Mouse (Mus musculus) heart, adult 2 months (tissue): ENCODE results near the gene Zfp607b.

Experiments
- CTCF ChIP-seq: fragments of 200-600 bp; IDR thresholded peaks from 2 replicates; pipeline ENCODE4 v1.8.1; 2022; ENCODE audit warnings: antibody characterized with exemption, mild to moderate bottlenecking, moderate library complexity
- POLR2A ChIP-seq: fragments of 200-500 bp; IDR thresholded peaks from 2 replicates; pipeline ENCODE4 v1.6.1; 2011; ENCODE audit warnings: mild to moderate bottlenecking, low read depth, low read length, control low read depth; ENCODE audit not compliant: insufficient read depth

GRCm38 (mm10) chr7:27649723-27650122, 39.4 kb upstream of the Zfp607b start:
- TF ChIP-seq CTCF (no peak), POLR2A (no peak)
